Mouse (Mus musculus) stomach, postnatal 0 days (tissue): ENCODE measurements around the gene Fbxo45. TPM values are rescaled to one million over a fixed set of nuclear protein-coding genes. Genes with fewer than 3 reads are reported as not detected.
"Not testable (repeated sequence)": the region's sequence is repeated elsewhere in the genome, so short reads cannot be mapped to it uniquely, and the experiment has no call there.

ENCODE experiments used
- ATAC-seq: fragments of 200-750 bp; cut with Nextera tagmentation; 2 replicates; pipeline ENCODE4 v1.8.0; 2017; ENCODE audit not compliant: low FRiP score, low TSS enrichment
- DNase-seq: peaks from one replicate; pipeline ENCODE4 v3.0.0-alpha.2; 2016; ENCODE audit warnings: low spot score
- H3K27ac ChIP-seq: fragments of 300-500 bp; sonication (generic); replicated peaks from 2 replicates; pipeline ENCODE4 v1.5.1; 2014; ENCODE audit warnings: mild to moderate bottlenecking, control low read depth
- H3K27me3 ChIP-seq: fragments of 300-500 bp; sonication (generic); 2 replicates; pipeline ENCODE4 v1.6.1; 2014; ENCODE audit warnings: low read length; ENCODE audit not compliant: control insufficient read depth, insufficient read depth
- H3K36me3 ChIP-seq: fragments of 300-500 bp; sonication (generic); 2 replicates; pipeline ENCODE4 v1.6.1; 2014; ENCODE audit warnings: low read length, mixed read lengths; ENCODE audit not compliant: control insufficient read depth, insufficient read depth
- H3K4me1 ChIP-seq: fragments of 300-500 bp; sonication (generic); replicated peaks from 2 replicates; pipeline ENCODE4 v1.6.1; 2014; ENCODE audit warnings: antibody characterized with exemption; ENCODE audit not compliant: control insufficient read depth, insufficient read depth
- H3K4me2 ChIP-seq: fragments of 300-500 bp; sonication (generic); replicated peaks from 2 replicates; pipeline ENCODE4 v1.6.1; 2014; ENCODE audit warnings: low read depth, mild to moderate bottlenecking, control low read depth, moderate library complexity
- H3K4me3 ChIP-seq: fragments of 300-500 bp; sonication (generic); 2 replicates; pipeline ENCODE4 v1.5.1; 2014; ENCODE audit warnings: low read depth, low read length, control low read depth
- H3K9ac ChIP-seq: fragments of 300-500 bp; sonication (generic); 2 replicates; pipeline ENCODE4 v1.6.1; 2014; ENCODE audit warnings: mild to moderate bottlenecking, low read length, control low read depth, mixed read lengths
- H3K9me3 ChIP-seq: fragments of 300-500 bp; sonication (generic); 2 replicates; pipeline ENCODE4 v1.6.1; 2016; ENCODE audit warnings: low read length; ENCODE audit not compliant: control insufficient read depth
- CTCF ChIP-seq: IDR thresholded peaks from 2 replicates; pipeline ENCODE4 v1.5.1; 2016; ENCODE audit warnings: antibody characterized with exemption, low read depth, mild to moderate bottlenecking, moderate library complexity
- EP300 ChIP-seq: optimal IDR thresholded peaks from 2 replicates; pipeline ENCODE3; 2016; ENCODE audit warnings: antibody characterized with exemption
- WGBS: fragments of 180-500 bp; shearing (Covaris S2); extraction: QIAGEN DNeasy Blood & Tissue Kit; methylation state at CpG from one replicate; pipeline ENCODE4 v1.1.7; 2014; 5-methylcytosine and 5-hydroxymethylcytosine counted together
- polyA plus RNA-seq: library from polyadenylated mRNA; unstranded; fragments of >200 nt; fragmentation: Nextera tagmentation; extraction: Ambion mirVana; gene quantifications from 2 replicates; pipeline ENCODE4 v1.2.1, GENCODE M21; 2015

Gene Fbxo45
- polyA plus RNA-seq, 1 experiment from 2014 or later = 11.7 TPM

GRCm38 (mm10) chr16:32243901-32244300 is 3.1 kb downstream of the Fbxo45 start:
- Histone ChIP-seq H3K4me2 (no peak overlapping the region), H3K36me3 (no peaks in the 10 kb centered on the region), H3K4me1 (no peaks in the 10 kb centered on the region), H3K27me3 (no peaks in the 10 kb centered on the region), H3K9me3 (no peaks in the 10 kb centered on the region), H3K9ac (no peak overlapping the region), H3K4me3 (no peak overlapping the region), H3K27ac (no peak overlapping the region)
- ATAC-seq = no peak
- no peak for DNase-seq
- no peak for TF ChIP-seq EP300
- TF ChIP-seq CTCF = no peak
- WGBS = 81% methylated on average over 3 of the region's 3 CpGs

DNA sequence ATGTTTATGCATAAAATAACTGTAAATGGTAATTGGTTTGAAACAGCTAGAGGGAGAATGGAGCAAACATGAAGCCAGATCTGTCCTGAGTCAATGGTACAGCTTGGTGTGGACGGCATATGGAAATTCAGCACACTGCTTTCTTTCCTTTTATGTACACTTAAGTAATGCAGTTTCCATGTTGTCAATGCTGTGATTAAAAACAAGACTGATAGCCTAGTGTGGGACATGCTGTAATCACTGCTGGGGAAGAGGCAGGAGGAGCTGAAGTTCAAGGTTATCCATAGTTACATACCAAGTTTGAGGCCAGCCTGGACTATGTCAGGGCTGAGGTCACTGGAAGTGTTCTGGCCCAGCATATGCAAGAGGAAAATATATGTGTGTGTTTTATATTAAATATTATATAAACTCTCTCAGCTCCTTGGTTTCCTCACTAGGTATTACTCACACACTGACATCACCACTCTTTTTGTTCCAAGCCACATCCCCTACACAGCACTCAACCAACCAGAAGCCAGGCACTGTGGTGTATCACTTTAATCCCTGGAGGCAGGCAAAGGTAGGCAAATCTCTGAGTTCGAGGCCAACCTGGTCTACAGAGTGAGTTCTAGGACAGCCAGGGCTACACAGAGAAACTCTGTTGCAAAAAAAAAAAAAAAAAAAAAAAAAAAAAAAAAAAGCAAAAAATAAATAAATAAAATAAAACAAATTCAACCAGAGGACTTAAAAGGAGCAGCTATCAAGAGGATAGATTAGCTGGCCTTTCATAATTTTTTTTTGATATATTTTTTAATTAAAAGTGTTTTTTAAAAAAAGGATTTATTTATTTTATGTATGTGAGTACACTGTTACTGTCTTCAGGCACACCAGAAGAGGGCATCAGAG is 7.3 kb downstream of the Fbxo45 start:
- no peak for TF ChIP-seq EP300
- no peak for TF ChIP-seq CTCF
- no peaks in the 10 kb centered on the region for H3K4me1 ChIP-seq
- DNase-seq (no peak), ATAC-seq (peak; percentile 47; the same call in 1 of the 2 replicates)
- no peak overlapping the region for H3K4me2 ChIP-seq
- no peak overlapping the region for H3K4me3 ChIP-seq
- H3K9me3 ChIP-seq = no peaks in the 10 kb centered on the region
- WGBS = 75% methylated on average over 2 of the region's 2 CpGs
- no peaks in the 10 kb centered on the region for H3K27me3 ChIP-seq
- H3K9ac ChIP-seq = no peak overlapping the region
- H3K27ac ChIP-seq = no peak overlapping the region
- peaks cover 5% of the 10 kb centered on the region; the same call in 1 of the 2 replicates for H3K36me3 ChIP-seq

- DNase-seq (no peak), ATAC-seq (no peak)
- Histone ChIP-seq H3K27me3 (no peaks in the 10 kb centered on the region), H3K4me2 (no peak overlapping the region), H3K4me3 (no peak overlapping the region), H3K9me3 (no peaks in the 10 kb centered on the region), H3K36me3 (peaks cover 5% of the 10 kb centered on the region; the same call in 1 of the 2 replicates), H3K9ac (no peak overlapping the region), H3K4me1 (no peaks in the 10 kb centered on the region), H3K27ac (no peak overlapping the region)
- TF ChIP-seq CTCF = no peak
- no peak for TF ChIP-seq EP300
- WGBS = 91% methylated on average over 19 of the region's 19 CpGs
These were observed 8.9 kb downstream of the Fbxo45 start for GRCm38 (mm10) chr16:32237930-32238680.

DNA sequence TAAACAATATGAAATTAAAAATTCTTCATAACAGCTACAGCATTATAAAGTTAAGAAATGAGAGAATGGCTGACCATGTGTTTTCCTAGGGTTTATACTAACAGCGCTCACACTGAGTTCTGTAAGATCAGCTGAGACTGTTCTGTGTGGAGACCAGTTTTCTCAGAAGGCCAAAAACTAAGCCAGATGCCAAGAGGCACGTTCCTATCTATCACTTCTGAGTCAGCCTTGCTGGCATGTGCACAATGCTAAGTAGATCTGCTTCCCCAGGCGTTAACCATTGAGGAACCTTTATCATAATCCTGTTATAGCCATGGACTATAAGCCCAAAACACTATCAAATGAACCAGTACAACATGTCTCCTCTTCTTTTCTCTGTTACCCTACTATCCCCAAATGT is 14.9 kb downstream of the Fbxo45 start:
- not testable (repeated sequence) for H3K27me3 ChIP-seq, H3K4me1 ChIP-seq, H3K4me3 ChIP-seq, H3K4me2 ChIP-seq, H3K9me3 ChIP-seq, H3K27ac ChIP-seq, H3K36me3 ChIP-seq, ATAC-seq, DNase-seq, H3K9ac ChIP-seq
- 66% methylated on average over 3 of the region's 3 CpGs for WGBS

- ATAC-seq (no peak), DNase-seq (no peak)
- no peak overlapping the region for H3K4me3 ChIP-seq
- no peak overlapping the region for H3K4me2 ChIP-seq
- H3K9ac ChIP-seq = no peak overlapping the region
- no peaks in the 10 kb centered on the region for H3K36me3 ChIP-seq
- H3K27me3 ChIP-seq = no peaks in the 10 kb centered on the region
- no peak overlapping the region for H3K27ac ChIP-seq
- no peak for TF ChIP-seq EP300
- no peak for TF ChIP-seq CTCF
- no peaks in the 10 kb centered on the region for H3K4me1 ChIP-seq
- H3K9me3 ChIP-seq = no peaks in the 10 kb centered on the region
These were observed 24.6 kb downstream of the Fbxo45 start for GRCm38 (mm10) chr16:32222399-32222798.

DNA sequence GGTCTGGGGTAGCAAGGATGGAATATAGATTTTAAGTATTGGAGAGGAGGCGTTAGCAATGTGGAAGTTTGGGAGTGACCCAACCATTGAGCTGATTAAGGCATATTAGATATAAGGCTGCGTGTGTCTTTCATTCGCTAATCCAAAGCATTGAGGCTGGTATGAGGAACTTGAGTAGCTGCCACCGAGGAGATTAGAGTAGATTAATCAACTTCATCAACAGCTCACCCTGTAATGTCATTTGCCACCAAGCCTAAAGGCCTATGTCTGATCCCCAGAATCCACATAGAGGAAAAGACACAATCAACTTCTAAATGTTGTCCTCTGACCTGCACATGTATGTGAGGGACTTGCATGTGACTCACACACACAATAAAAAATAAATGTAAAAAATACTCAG is 25.2 kb downstream of the Fbxo45 start:
- WGBS = 65% methylated on average over 4 of the region's 4 CpGs
- Histone ChIP-seq H3K4me3 (no peak overlapping the region), H3K9me3 (no peaks in the 10 kb centered on the region), H3K36me3 (no peaks in the 10 kb centered on the region), H3K9ac (no peak overlapping the region), H3K4me2 (no peak overlapping the region), H3K27ac (no peak overlapping the region), H3K4me1 (no peaks in the 10 kb centered on the region), H3K27me3 (no peaks in the 10 kb centered on the region)
- DNase-seq (no peak), ATAC-seq (no peak)
- TF ChIP-seq CTCF (no peak), EP300 (no peak)
